Mouse (Mus musculus) gastrocnemius, postnatal 4 days (tissue): ENCODE measurements around the gene Scn8a. TPM values are rescaled to one million over a fixed set of nuclear protein-coding genes. Genes with fewer than 3 reads are reported as not detected.

Experiments used
- DNase-seq, 2 experiments: peaks; one replicate each; pipeline ENCODE4 v3.0.0; 2021 to 2022; ENCODE audit warnings: low spot score in 2 of 2, mixed read lengths in 2 of 2
- total RNA-seq, 2 experiments: library from RNA; stranded (reverse); gene quantifications; 2 replicates each; pipeline ENCODE4 v1.2.3; 2021

Gene Scn8a
- total RNA-seq, 2 experiments from 2014 or later: 1.2 to 1.9 TPM

- no peak for DNase-seq
Observed at GRCm38 (mm10) chr15:101091551-101091950, 221.9 kb downstream of the Scn8a start.

- DNase-seq: no peak
Observed at GRCm38 (mm10) chr15:101092121-101092828, 222.6 kb downstream of the Scn8a start.

- no peak for DNase-seq
Observed at GRCm38 (mm10) chr15:101092829-101093648, 223.4 kb downstream of the Scn8a start.

GRCm38 (mm10) chr15:101093988-101094387, 224.3 kb downstream of the Scn8a start:
- DNase-seq: no peak

GRCm38 (mm10) chr15:101094979-101095378, 225.3 kb downstream of the Scn8a start:
- DNase-seq: no peak

- no peak for DNase-seq
Observed at GRCm38 (mm10) chr15:101095392-101095791, 225.7 kb downstream of the Scn8a start.

Other genes with a start within 250 kb of the Scn8a start
- gene Smagp, start 232.9 kb upstream of the Scn8a start, total RNA-seq: 10 to 100 TPM in 1 of 2 experiments, 1 to 10 TPM in 1; 9.1 to 12.3 TPM
- gene Bin2, start 200.3 kb upstream of the Scn8a start, total RNA-seq: 1 to 10 TPM; 1.6 to 2.3 TPM
- under 1 TPM; 0.70 to 0.74 TPM for gene Cela1, start 181.9 kb upstream of the Scn8a start, total RNA-seq
- gene Galnt6, start 140.5 kb upstream of the Scn8a start, total RNA-seq: under 1 TPM; 0.80 to 0.96 TPM
- gene Slc4a8, start 108.1 kb upstream of the Scn8a start, total RNA-seq: 1 to 10 TPM; 1.5 to 2.3 TPM
- gene Gm47841, start 177.5 kb downstream of the Scn8a start, total RNA-seq: under 1 TPM; 0.27 to 0.34 TPM
- 1 to 10 TPM; 3.2 to 4.1 TPM for gene Fignl2, start 208.7 kb downstream of the Scn8a start, total RNA-seq
- gene Ankrd33, start 245.9 kb downstream of the Scn8a start, total RNA-seq: not detected